Mouse (Mus musculus) ES-E14 (cell line): ENCODE results near the gene Tmco4. TPM values are rescaled to one million over a fixed set of nuclear protein-coding genes. Genes with fewer than 3 reads are reported as not detected.

Experiments used
- DNase-seq: peaks from one replicate; pipeline ENCODE4 v3.0.0-alpha.2; 2013; ENCODE audit warnings: low read depth, low spot score
- H3K27ac ChIP-seq: 2 replicates; pipeline ENCODE4 v1.5.1; 2012; ENCODE audit warnings: low read depth, mild to moderate bottlenecking, low read length, moderate library complexity, mixed read lengths; ENCODE audit not compliant: poor library complexity, insufficient read depth, severe bottlenecking
- H3K36me3 ChIP-seq: 2 replicates; pipeline ENCODE4 v1.6.1; 2012; ENCODE audit warnings: mild to moderate bottlenecking, low read length, moderate library complexity, mixed read lengths; ENCODE audit not compliant: control insufficient read depth, poor library complexity, insufficient read depth, severe bottlenecking
- H3K4me1 ChIP-seq, 2 experiments: fragments of 150-350 bp in 1 of 2; sonication (generic) in 1 of 2; 2 replicates each; pipeline ENCODE4 v1.6.1; 2012; ENCODE audit warnings: low read length in 2 of 2, mild to moderate bottlenecking in 1 of 2, mixed read lengths in 1 of 2; ENCODE audit not compliant: control insufficient read depth in 2 of 2, insufficient read depth in 2 of 2, poor library complexity in 1 of 2
- H3K4me3 ChIP-seq, 2 experiments: fragments of 150-350 bp in 1 of 2; sonication (generic) in 1 of 2; 2 replicates each; pipeline ENCODE4 v1.5.1; 2012; ENCODE audit warnings: low read length in 2 of 2, low read depth in 1 of 2, mild to moderate bottlenecking in 1 of 2, mixed read lengths in 1 of 2; ENCODE audit not compliant: insufficient read depth in 1 of 2, poor library complexity in 1 of 2, severe bottlenecking in 1 of 2
- H3K9ac ChIP-seq: 2 replicates; pipeline ENCODE4 v1.6.1; 2012; ENCODE audit warnings: low read depth, mild to moderate bottlenecking, low read length, mixed read lengths; ENCODE audit not compliant: poor library complexity, insufficient read depth, severe bottlenecking
- H3K9me3 ChIP-seq: fragments of 150-350 bp; sonication (generic); 2 replicates; pipeline ENCODE4 v1.6.1; 2012; ENCODE audit warnings: low read depth, mild to moderate bottlenecking, low read length; ENCODE audit not compliant: control insufficient read depth, insufficient read depth
- CHD2 ChIP-seq: IDR thresholded peaks from 2 replicates; pipeline ENCODE4 v1.6.1; 2014; ENCODE audit warnings: mild to moderate bottlenecking, low read depth, low read length, inconsistent platforms
- HCFC1 ChIP-seq: IDR thresholded peaks from 2 replicates; pipeline ENCODE4 v1.6.1; 2012; ENCODE audit warnings: low read length, inconsistent platforms, borderline replicate concordance; ENCODE audit not compliant: insufficient read depth
- MAFK ChIP-seq: IDR thresholded peaks from 2 replicates; pipeline ENCODE4 v1.6.1; 2014; ENCODE audit warnings: mild to moderate bottlenecking, low read depth, low read length, inconsistent platforms; ENCODE audit not compliant: insufficient read depth
- ZC3H11A ChIP-seq: IDR thresholded peaks from 2 replicates; pipeline ENCODE4 v1.6.1; 2012; ENCODE audit warnings: low read depth, mild to moderate bottlenecking, inconsistent platforms, low read length, borderline replicate concordance
- ZNF384 ChIP-seq: IDR thresholded peaks from 2 replicates; pipeline ENCODE4 v1.6.1; 2012; ENCODE audit warnings: low read depth, low read length, inconsistent platforms
- in situ Hi-C, 2 experiments: fragments of 600-800 bp; cut with MboI; formaldehyde crosslinking; loops; one replicate each; pipeline ENCODE4 v1.15.1; 2025; ENCODE audit warnings: low sequenced_read_pairs in 2 of 2, inconsistent platforms in 1 of 2; ENCODE audit not compliant: unreplicated experiment in 2 of 2
- total RNA-seq: library from RNA; depleted of rRNA; stranded (reverse); fragments of 300-350 nt; gene quantifications from 2 replicates; pipeline ENCODE4 v1.2.3, GENCODE M21; 2012

Gene Tmco4
- total RNA-seq, 1 experiment, result 4.7 TPM

DNA sequence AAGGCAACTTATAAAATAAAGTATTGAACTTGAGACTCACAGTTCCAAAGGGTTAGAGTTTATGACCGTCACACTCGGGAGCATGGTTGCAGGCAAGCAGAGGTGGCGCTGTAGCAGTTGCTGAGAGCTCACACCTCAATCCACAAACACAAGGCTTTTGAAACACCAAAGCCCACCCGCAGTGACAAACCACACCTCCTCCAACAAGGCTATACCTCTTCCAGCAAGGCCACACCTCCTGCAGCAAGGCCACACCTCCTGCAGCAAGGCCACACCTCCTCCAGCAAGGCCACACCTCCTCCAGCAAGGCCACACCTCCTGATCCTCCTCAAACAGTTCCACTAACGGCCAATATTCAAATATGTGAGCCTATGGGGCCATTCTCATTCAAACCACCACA lies 71.9 kb downstream of the Tmco4 start:
- Histone ChIP-seq H3K4me3 (no peak overlapping the region), H3K9me3 (no peaks in the 10 kb centered on the region), H3K36me3 (no peaks in the 10 kb centered on the region), H3K27ac (no peak overlapping the region), H3K9ac (no peak overlapping the region), H3K4me1 (peaks cover 0 to 2% of the 10 kb centered on the region in 2 experiments; a peak in 1 of 4 replicates)
- TF ChIP-seq MAFK (no peak), ZC3H11A (no peak), CHD2 (no peak), HCFC1 (no peak), ZNF384 (no peak)
- no peak for DNase-seq
- in situ Hi-C loops, result no loop called here

DNA sequence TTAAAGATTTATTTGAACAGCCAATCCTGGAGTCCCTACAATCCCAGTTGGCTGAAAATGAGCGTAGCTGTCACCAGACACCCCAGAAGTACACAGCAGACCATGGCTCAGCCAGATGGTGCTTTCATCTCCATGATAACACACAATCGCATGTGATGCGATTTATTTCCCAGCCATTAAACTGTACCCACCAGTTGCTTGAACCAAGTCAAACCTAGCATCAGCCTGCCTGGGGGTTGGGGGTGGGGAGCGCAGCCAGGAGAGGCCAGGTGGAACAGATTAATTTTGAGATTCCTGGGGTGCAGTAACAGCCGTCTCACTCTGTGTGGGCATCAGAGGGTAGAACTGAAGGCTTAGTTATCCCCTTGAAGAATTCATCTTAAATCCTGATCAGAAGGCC lies 73.7 kb downstream of the Tmco4 start:
- in situ Hi-C loops, result no loop called here
- Histone ChIP-seq H3K36me3 (no peaks in the 10 kb centered on the region), H3K4me1 (no peaks in the 10 kb centered on the region), H3K9ac (no peak overlapping the region), H3K27ac (no peak overlapping the region), H3K9me3 (no peaks in the 10 kb centered on the region), H3K4me3 (no peak overlapping the region)
- no peak for DNase-seq
- no peak for TF ChIP-seq ZNF384
- no peak for TF ChIP-seq MAFK
- TF ChIP-seq ZC3H11A, result no peak
- no peak for TF ChIP-seq HCFC1
- no peak for TF ChIP-seq CHD2

- no peak for TF ChIP-seq HCFC1
- no peak for TF ChIP-seq ZC3H11A
- no peak for TF ChIP-seq CHD2
- TF ChIP-seq MAFK, result no peak
- TF ChIP-seq ZNF384, result no peak
- H3K4me3 ChIP-seq, result no peak overlapping the region
- no peaks in the 10 kb centered on the region for H3K4me1 ChIP-seq
- no peak overlapping the region for H3K9ac ChIP-seq
- no peaks in the 10 kb centered on the region for H3K36me3 ChIP-seq
- DNase-seq, result no peak
- in situ Hi-C loops, result no loop called here
- H3K27ac ChIP-seq, result no peak overlapping the region
- H3K9me3 ChIP-seq, result no peaks in the 10 kb centered on the region
These were observed 75.8 kb downstream of the Tmco4 start for GRCm38 (mm10) chr4:139048518-139048917.

GRCm38 (mm10) chr4:139052796-139053195 lies 80.1 kb downstream of the Tmco4 start:
- in situ Hi-C loops, result no loop called here
- Histone ChIP-seq H3K9ac (no peak overlapping the region), H3K9me3 (no peaks in the 10 kb centered on the region), H3K36me3 (no peaks in the 10 kb centered on the region), H3K4me1 (no peaks in the 10 kb centered on the region), H3K4me3 (no peak overlapping the region), H3K27ac (no peak overlapping the region)
- DNase-seq, result no peak
- TF ChIP-seq HCFC1, result no peak
- TF ChIP-seq ZNF384, result no peak
- no peak for TF ChIP-seq CHD2
- no peak for TF ChIP-seq ZC3H11A
- no peak for TF ChIP-seq MAFK

GRCm38 (mm10) chr4:139053391-139053790 lies 80.7 kb downstream of the Tmco4 start:
- TF ChIP-seq MAFK (no peak), ZC3H11A (no peak), HCFC1 (no peak), ZNF384 (no peak), CHD2 (no peak)
- Histone ChIP-seq H3K9me3 (no peaks in the 10 kb centered on the region), H3K9ac (no peak overlapping the region), H3K36me3 (no peaks in the 10 kb centered on the region), H3K27ac (no peak overlapping the region), H3K4me3 (no peak overlapping the region), H3K4me1 (no peaks in the 10 kb centered on the region)
- in situ Hi-C loops, result no loop called here
- DNase-seq, result no peak
